Mouse (Mus musculus): ENCODE results near the gene Arhgef39. TPM values are rescaled to one million over a fixed set of nuclear protein-coding genes. Genes with fewer than 3 reads are reported as not detected.

The Arhgef39 gene
- polyA plus RNA-seq, 1 experiment from 2014 or later = 42.5 TPM

DNA sequence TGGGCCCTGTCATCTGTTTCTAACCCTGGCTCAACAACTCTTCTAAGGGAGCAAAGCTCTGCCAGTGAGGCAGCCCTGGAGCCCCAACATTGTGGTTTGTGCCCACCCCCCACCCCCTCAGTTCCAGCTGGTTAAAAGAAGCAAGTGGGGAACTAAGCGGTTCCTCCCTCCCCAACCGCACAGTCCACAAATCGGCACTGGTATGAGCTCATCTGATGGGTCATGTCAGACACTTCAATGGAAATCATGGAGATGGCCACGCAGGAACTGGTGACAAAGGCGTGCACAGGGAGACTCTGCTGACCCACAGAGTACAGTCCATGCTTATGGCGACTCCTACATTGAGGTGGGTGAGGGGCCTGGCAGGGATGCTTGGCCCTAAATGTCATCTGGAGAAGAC lies 33.6 kb downstream of the Arhgef39 start:
- Histone ChIP-seq H3K9ac (ENCODE audit: low read length) (no peak overlapping the region), H3K9me3 (ENCODE audit: control insufficient read depth, low read length) (no peaks in the 10 kb centered on the region), H3K27ac (ENCODE audit: low read depth) (no peak overlapping the region), H3K36me3 (ENCODE audit: control insufficient read depth, insufficient read depth, low read length) (no peaks in the 10 kb centered on the region), H3K4me3 (ENCODE audit: low read depth, low read length) (no peak overlapping the region), H3K4me2 (ENCODE audit: low read length) (no peak overlapping the region), H3K27me3 (replicated peaks; ENCODE audit: control insufficient read depth, insufficient read depth, low read length) (no peaks in the 10 kb centered on the region), H3K4me1 (replicated peaks; ENCODE audit: control insufficient read depth, insufficient read depth, low read length) (no peaks in the 10 kb centered on the region)
- no peak for ATAC-seq (replicated peaks; ENCODE audit: low FRiP score, low TSS enrichment, low read depth)
- 83% methylated on average over 6 of the region's 6 CpGs for WGBS
- DNase-seq (ENCODE audit: low spot score) = no peak

DNA sequence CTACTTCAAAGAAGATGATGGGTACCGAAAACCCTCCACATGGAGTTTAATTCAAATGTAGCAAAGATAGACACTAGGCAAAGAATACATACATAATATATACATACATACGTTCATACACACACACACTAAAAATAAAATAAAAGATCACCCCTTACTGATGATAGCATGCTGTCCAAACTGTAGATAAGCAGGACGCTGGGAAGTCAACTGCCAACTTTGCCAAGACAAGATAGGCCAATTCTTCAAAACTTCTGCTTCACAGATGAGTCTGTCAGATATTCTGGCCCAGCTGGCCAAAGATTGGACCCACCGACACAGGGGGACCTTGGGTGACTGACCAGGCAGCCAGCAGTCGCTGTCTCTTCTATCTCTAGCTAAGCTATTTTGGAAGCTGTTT lies 36.4 kb downstream of the Arhgef39 start:
- DNase-seq (ENCODE audit: low spot score) (no peak), ATAC-seq (replicated peaks; ENCODE audit: low FRiP score, low TSS enrichment, low read depth) (no peak)
- H3K9ac ChIP-seq (ENCODE audit: low read length) = no peak overlapping the region
- no peak overlapping the region for H3K27ac ChIP-seq (ENCODE audit: low read depth)
- H3K27me3 ChIP-seq (replicated peaks; ENCODE audit: control insufficient read depth, insufficient read depth, low read length) = no peaks in the 10 kb centered on the region
- no peak overlapping the region for H3K4me3 ChIP-seq (ENCODE audit: low read depth, low read length)
- H3K36me3 ChIP-seq (ENCODE audit: control insufficient read depth, insufficient read depth, low read length) = no peaks in the 10 kb centered on the region
- 91% methylated on average over 5 of the region's 5 CpGs for WGBS
- H3K4me2 ChIP-seq (ENCODE audit: low read length) = no peak overlapping the region
- no peaks in the 10 kb centered on the region for H3K4me1 ChIP-seq (replicated peaks; ENCODE audit: control insufficient read depth, insufficient read depth, low read length)
- H3K9me3 ChIP-seq (ENCODE audit: control insufficient read depth, low read length) = no peaks in the 10 kb centered on the region

DNA sequence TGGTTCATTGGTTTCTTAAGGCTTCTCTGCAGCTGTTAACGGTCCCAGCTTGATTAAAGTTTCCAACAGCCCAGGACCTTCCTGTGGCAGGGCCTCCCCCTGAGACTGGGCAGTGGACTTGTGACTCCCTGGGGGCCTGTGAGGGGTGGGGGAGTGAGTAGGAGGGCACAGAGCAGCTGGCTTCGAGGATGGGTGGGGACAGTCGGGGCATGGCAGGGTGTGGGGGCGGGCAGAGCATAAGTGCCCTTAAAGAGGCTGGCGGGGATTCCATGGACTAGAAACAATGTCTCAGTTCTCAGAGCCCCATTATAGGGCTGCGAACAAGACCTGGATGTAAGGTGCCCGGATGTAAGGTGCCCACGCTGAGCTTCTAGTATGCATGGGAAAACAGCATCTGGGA lies 42.4 kb downstream of the Arhgef39 start:
- no peak for ATAC-seq (replicated peaks; ENCODE audit: low FRiP score, low TSS enrichment, low read depth)

DNA sequence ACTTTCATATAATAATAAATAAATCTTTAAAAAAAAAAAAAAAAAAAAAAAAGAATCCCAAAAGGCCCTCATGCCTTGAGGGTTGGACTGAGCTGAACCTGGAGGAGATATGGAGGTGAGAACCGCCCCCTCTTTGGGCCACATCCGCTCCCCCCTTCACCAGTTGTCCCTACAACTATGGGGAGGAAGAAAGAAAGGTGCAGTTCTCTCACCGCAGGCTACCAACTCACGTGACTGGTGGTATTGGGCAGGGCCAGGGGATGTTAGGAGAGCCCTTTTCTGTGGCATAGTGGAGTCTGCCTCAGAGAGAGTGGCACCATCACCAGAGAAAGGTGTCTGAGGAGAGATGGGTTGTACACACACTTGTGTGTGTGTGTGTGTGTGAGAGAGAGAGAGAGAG lies 43.0 kb downstream of the Arhgef39 start:
- H3K9ac ChIP-seq (ENCODE audit: low read length) = no peak overlapping the region
- H3K9me3 ChIP-seq (ENCODE audit: control insufficient read depth, low read length) = no peaks in the 10 kb centered on the region
- H3K36me3 ChIP-seq (ENCODE audit: control insufficient read depth, insufficient read depth, low read length) = no peaks in the 10 kb centered on the region
- H3K4me3 ChIP-seq (ENCODE audit: low read depth, low read length) = no peak overlapping the region
- DNase-seq (ENCODE audit: low spot score) (no peak), ATAC-seq (replicated peaks; ENCODE audit: low FRiP score, low TSS enrichment, low read depth) (no peak)
- peaks cover 15% of the 10 kb centered on the region for H3K4me1 ChIP-seq (replicated peaks; ENCODE audit: control insufficient read depth, insufficient read depth, low read length)
- H3K27ac ChIP-seq (ENCODE audit: low read depth) = no peak overlapping the region
- no peak overlapping the region for H3K4me2 ChIP-seq (ENCODE audit: low read length)
- peaks cover 30% of the 10 kb centered on the region for H3K27me3 ChIP-seq (replicated peaks; ENCODE audit: control insufficient read depth, insufficient read depth, low read length)
- 29% methylated on average over 4 of the region's 4 CpGs for WGBS

More for the DNA sequence above, 42.4 kb downstream of the Arhgef39 start:
- Histone ChIP-seq H3K4me3 (ENCODE audit: low read depth, low read length) (no peak overlapping the region), H3K36me3 (ENCODE audit: control insufficient read depth, insufficient read depth, low read length) (no peaks in the 10 kb centered on the region), H3K9ac (ENCODE audit: low read length) (no peak overlapping the region), H3K27ac (ENCODE audit: low read depth) (no peak overlapping the region), H3K4me2 (ENCODE audit: low read length) (no peak overlapping the region), H3K9me3 (ENCODE audit: control insufficient read depth, low read length) (no peaks in the 10 kb centered on the region), H3K4me1 (replicated peaks; ENCODE audit: control insufficient read depth, insufficient read depth, low read length) (peaks cover 15% of the 10 kb centered on the region), H3K27me3 (replicated peaks; ENCODE audit: control insufficient read depth, insufficient read depth, low read length) (peaks cover 29% of the 10 kb centered on the region)
- DNase-seq (ENCODE audit: low spot score) = no peak
- WGBS = 18% methylated on average over 8 of the region's 8 CpGs

DNA sequence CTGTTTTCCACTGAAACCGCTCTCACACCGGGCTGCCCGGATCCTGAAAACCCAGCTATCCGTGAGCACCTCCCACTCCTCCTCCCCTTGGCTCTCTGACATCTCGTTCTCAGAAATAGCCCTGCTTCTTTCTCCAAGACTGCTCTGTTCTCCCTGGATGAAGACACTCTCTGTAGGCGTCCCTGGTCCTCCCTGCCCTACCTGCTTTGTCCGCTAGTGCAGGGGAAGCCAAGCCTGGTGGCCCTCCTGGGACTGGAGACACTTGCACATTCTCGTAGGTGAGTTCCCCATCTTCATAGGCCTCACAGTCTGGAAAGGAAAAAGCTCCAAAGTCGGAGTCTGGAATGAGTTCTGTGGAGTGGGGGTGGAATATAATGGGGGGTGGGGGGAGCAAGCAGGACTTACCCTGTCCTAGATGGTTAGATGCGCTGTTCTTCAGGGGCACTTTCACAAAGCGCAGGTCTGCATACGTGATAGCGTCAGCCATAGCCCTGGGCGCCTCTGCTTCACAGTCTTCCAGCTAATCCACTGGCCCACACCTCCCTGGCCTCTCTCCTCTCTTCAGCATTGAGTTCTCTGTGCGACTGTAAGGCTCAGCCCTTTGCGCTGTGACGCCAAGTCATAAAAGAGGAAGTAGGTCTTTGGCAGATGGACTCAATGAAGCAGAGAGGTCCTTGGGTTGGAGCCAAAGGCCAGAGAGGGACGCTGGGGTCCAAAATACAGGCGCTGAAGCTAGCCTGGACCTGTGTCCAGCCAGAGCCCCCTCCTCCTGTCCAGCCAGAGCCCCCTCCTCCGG lies 45.3 kb downstream of the Arhgef39 start, which contains the start of gene Cd72:
Gene Cd72, minus strand, starts transcription at position 588 of the 796 bp plus-strand sequence.
- Histone ChIP-seq H3K4me2 (ENCODE audit: low read length) (peak within 1 kb of the TSS; percentile 42), H3K4me3 (ENCODE audit: low read depth, low read length) (peak within 1 kb of the TSS; percentile 20), H3K36me3 (ENCODE audit: control insufficient read depth, insufficient read depth, low read length) (no peaks in the 10 kb centered on the region), H3K9ac (ENCODE audit: low read length) (peak within 1 kb of the TSS; percentile 13; the same call in 1 of the 2 replicates), H3K27me3 (replicated peaks; ENCODE audit: control insufficient read depth, insufficient read depth, low read length) (peaks cover 30% of the 10 kb centered on the region), H3K4me1 (replicated peaks; ENCODE audit: control insufficient read depth, insufficient read depth, low read length) (peaks cover 15% of the 10 kb centered on the region), H3K27ac (ENCODE audit: low read depth) (no peak within 1 kb of the TSS), H3K9me3 (ENCODE audit: control insufficient read depth, low read length) (no peaks in the 10 kb centered on the region)
- 29% methylated on average over 20 of the region's 20 CpGs for WGBS
- DNase-seq (ENCODE audit: low spot score) (no peak), ATAC-seq (replicated peaks; ENCODE audit: low FRiP score, low TSS enrichment, low read depth) (no peak; the same call in 1 of the 2 replicates)

DNA sequence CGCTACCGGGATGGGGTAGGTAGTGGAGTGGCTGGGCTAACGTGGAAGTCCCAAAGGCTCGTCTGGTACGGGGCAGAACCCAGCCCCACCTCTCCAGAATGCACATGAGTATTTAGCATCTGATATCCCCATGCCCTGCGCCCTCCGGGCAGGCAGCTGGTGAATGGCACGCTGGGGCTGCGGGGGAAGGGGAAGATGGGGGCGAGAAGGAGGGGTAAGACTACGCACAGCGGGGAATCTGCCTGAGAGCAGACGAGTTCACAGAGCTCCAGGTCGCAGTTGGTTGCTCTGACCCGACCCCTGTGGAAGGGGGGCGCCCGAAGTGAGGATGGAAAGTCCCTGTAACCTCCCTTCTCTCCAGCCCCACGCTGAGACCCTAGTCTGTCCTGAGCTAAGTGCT lies 46.1 kb downstream of the Arhgef39 start:
- 2% methylated on average over 18 of the region's 18 CpGs for WGBS
- Histone ChIP-seq H3K27me3 (replicated peaks; ENCODE audit: control insufficient read depth, insufficient read depth, low read length) (peaks cover 30% of the 10 kb centered on the region), H3K27ac (ENCODE audit: low read depth) (no peak overlapping the region), H3K9me3 (ENCODE audit: control insufficient read depth, low read length) (no peaks in the 10 kb centered on the region), H3K4me1 (replicated peaks; ENCODE audit: control insufficient read depth, insufficient read depth, low read length) (peaks cover 15% of the 10 kb centered on the region), H3K9ac (ENCODE audit: low read length) (peak overlapping the region; percentile 13; the same call in 1 of the 2 replicates), H3K4me2 (ENCODE audit: low read length) (peak overlapping the region; percentile 42), H3K36me3 (ENCODE audit: control insufficient read depth, insufficient read depth, low read length) (peaks cover under 1% of the 10 kb centered on the region; the same call in 1 of the 2 replicates), H3K4me3 (ENCODE audit: low read depth, low read length) (peak overlapping the region; percentile 20)
- ATAC-seq (replicated peaks; ENCODE audit: low FRiP score, low TSS enrichment, low read depth) (no peak), DNase-seq (ENCODE audit: low spot score) (peak; percentile 57)

DNA sequence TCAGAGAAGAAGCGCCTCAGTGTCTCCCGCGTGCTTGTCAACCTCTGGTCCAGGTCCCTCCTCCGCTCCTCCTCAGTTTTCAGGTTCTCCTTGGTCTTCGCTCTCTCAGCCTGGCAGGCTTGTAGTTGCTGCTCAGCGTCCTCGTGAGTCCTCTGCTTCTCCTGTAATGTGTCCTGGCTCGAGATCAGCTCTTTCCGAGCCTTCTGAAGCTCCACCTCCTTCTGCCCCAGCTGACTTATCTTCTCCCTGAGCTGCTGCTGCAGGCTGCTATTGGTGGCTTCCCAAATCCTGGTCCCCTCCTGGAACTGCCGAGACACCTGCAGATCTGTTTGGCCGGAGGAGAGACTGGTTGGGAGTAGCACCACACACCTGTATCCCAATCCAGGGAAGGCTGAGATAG lies 47.2 kb downstream of the Arhgef39 start:
- Histone ChIP-seq H3K27me3 (replicated peaks; ENCODE audit: control insufficient read depth, insufficient read depth, low read length) (peaks cover 30% of the 10 kb centered on the region), H3K4me2 (ENCODE audit: low read length) (no peak overlapping the region), H3K4me1 (replicated peaks; ENCODE audit: control insufficient read depth, insufficient read depth, low read length) (peaks cover 15% of the 10 kb centered on the region), H3K36me3 (ENCODE audit: control insufficient read depth, insufficient read depth, low read length) (peaks cover 12% of the 10 kb centered on the region), H3K9ac (ENCODE audit: low read length) (no peak overlapping the region), H3K4me3 (ENCODE audit: low read depth, low read length) (no peak overlapping the region), H3K27ac (ENCODE audit: low read depth) (no peak overlapping the region), H3K9me3 (ENCODE audit: control insufficient read depth, low read length) (no peaks in the 10 kb centered on the region)
- 51% methylated on average over 11 of the region's 11 CpGs for WGBS
- ATAC-seq (replicated peaks; ENCODE audit: low FRiP score, low TSS enrichment, low read depth) (no peak), DNase-seq (ENCODE audit: low spot score) (no peak)

DNA sequence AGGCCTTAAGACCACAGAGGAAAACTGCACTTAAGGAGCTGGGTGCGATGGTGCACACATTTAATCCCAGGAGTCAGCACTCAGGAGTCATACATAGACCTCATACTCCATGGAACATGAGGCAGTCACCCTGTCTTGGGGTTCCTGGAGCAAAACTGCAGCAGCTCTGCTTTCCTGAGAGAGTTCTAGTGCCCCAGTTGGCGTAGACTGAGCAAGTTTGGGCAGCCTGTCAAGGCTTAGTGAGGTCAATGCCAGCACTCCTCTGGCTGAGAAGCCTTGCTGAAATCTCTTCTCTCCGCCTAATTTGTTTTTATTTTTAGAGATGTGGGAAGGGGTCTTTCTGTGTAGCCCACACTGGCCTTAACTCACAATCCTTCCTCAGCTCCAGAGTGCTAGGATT lies 50.9 kb downstream of the Arhgef39 start:
- Histone ChIP-seq H3K9ac (ENCODE audit: low read length) (no peak overlapping the region), H3K4me2 (ENCODE audit: low read length) (no peak overlapping the region), H3K4me1 (replicated peaks; ENCODE audit: control insufficient read depth, insufficient read depth, low read length) (peaks cover 16% of the 10 kb centered on the region), H3K27me3 (replicated peaks; ENCODE audit: control insufficient read depth, insufficient read depth, low read length) (peaks cover 13% of the 10 kb centered on the region), H3K27ac (ENCODE audit: low read depth) (no peak overlapping the region), H3K36me3 (ENCODE audit: control insufficient read depth, insufficient read depth, low read length) (peaks cover 38% of the 10 kb centered on the region), H3K9me3 (ENCODE audit: control insufficient read depth, low read length) (no peaks in the 10 kb centered on the region), H3K4me3 (ENCODE audit: low read depth, low read length) (no peak overlapping the region)
- ATAC-seq (replicated peaks; ENCODE audit: low FRiP score, low TSS enrichment, low read depth) (no peak), DNase-seq (ENCODE audit: low spot score) (no peak)
- 92% methylated on average over 3 of the region's 3 CpGs for WGBS

DNA sequence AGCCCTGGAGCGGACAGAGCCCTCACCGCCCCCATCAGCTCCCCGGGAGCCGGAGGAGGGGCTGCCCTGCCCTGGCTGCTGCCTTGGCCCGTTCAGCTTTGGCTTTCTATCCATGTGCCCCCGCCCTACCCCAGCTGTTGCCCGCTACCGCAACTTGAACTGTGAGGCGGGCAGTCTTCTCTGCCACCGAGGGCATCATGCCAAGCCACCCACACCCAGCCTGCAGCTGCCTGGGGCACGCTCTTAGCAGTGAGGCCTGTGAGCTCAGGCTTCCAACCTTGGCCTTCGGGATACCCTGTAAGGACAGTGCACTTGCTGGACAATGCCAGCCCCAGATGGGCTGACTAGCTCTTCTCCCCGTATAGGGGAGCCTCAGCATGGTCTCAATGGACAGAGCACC lies 52.2 kb downstream of the Arhgef39 start:
- WGBS = 97% methylated on average over 13 of the region's 13 CpGs
- Histone ChIP-seq H3K9ac (ENCODE audit: low read length) (no peak overlapping the region), H3K36me3 (ENCODE audit: control insufficient read depth, insufficient read depth, low read length) (peaks cover 38% of the 10 kb centered on the region), H3K4me1 (replicated peaks; ENCODE audit: control insufficient read depth, insufficient read depth, low read length) (peaks cover 13% of the 10 kb centered on the region), H3K27ac (ENCODE audit: low read depth) (no peak overlapping the region), H3K27me3 (replicated peaks; ENCODE audit: control insufficient read depth, insufficient read depth, low read length) (0 out of 2 replicates have a peak, but pooled peaks cover 2% of the 10 kb centered on the region), H3K4me3 (ENCODE audit: low read depth, low read length) (no peak overlapping the region), H3K4me2 (ENCODE audit: low read length) (no peak overlapping the region), H3K9me3 (ENCODE audit: control insufficient read depth, low read length) (no peaks in the 10 kb centered on the region)
- ATAC-seq (replicated peaks; ENCODE audit: low FRiP score, low TSS enrichment, low read depth) (no peak), DNase-seq (ENCODE audit: low spot score) (no peak)
